Mouse (Mus musculus): Measurements from ENCODE around the gene Axin2. TPM values are rescaled to one million over a fixed set of nuclear protein-coding genes. Genes with fewer than 3 reads are reported as not detected.

Axin2 gene
- total and polyA plus RNA-seq, 2 experiments, result 3.2 to 5.8 TPM

DNA sequence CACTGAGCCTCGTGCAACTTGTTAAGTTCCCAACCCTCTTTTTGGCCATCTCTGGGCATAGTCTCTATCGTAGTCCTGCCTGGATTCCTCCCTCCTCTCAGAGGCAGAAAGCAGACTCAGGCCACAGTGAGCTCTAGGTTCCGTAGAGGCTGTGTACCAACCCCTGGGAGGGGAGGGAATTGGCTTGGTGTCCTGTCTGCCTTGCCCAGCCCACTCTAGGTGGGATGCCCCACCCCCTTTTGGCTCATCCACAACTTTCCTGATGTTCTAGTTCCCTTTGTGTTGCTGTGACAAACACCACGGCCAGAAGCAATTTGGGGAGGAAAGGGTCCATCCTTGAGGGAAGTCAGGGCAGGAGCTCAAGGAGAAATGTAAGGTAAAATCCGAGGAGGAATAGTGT, 39.0 kb downstream of the Axin2 start:
- H3K9ac ChIP-seq (ENCODE audit: low read depth, low read length), result no peak overlapping the region
- H3K27ac ChIP-seq (replicated peaks; ENCODE audit: insufficient read depth, low read depth, low read length), result no peak overlapping the region
- TF ChIP-seq CTCF (IDR thresholded peaks at IDR 0.05; ENCODE audit: low read depth, low read length) (no peak), POLR2A (IDR thresholded peaks at IDR 0.05; ENCODE audit: extremely low read depth, insufficient read depth, low read length) (no peak)
- H3K79me2 ChIP-seq (ENCODE audit: control insufficient read depth, insufficient read depth, low read length), result no peaks in the 10 kb centered on the region
- peaks cover 2% of the 10 kb centered on the region; the same call in 1 of the 2 replicates for H3K4me1 ChIP-seq (ENCODE audit: control insufficient read depth, insufficient read depth, low read length)
- DNase-seq (ENCODE audit: extremely low read depth, low read depth, low spot score), result no peak
- H3K36me3 ChIP-seq (ENCODE audit: control insufficient read depth, insufficient read depth, low read length), result no peaks in the 10 kb centered on the region
- 64% methylated on average over 5 of the region's 5 CpGs for whole genome bisulfite sequencing
- H3K4me3 ChIP-seq (ENCODE audit: insufficient read depth, low read depth, low read length), result no peak overlapping the region
- no peaks in the 10 kb centered on the region for H3K27me3 ChIP-seq (ENCODE audit: control insufficient read depth, insufficient read depth, low read length)

- no peaks in the 10 kb centered on the region for H3K36me3 ChIP-seq (ENCODE audit: control insufficient read depth, insufficient read depth, low read length)
- WGBS, result 30% methylated on average over 11 of the region's 11 CpGs
- no peak overlapping the region for H3K9ac ChIP-seq (ENCODE audit: low read depth, low read length)
- TF ChIP-seq CTCF (IDR thresholded peaks at IDR 0.05; ENCODE audit: low read depth, low read length), result no peak
- no peaks in the 10 kb centered on the region for H3K79me2 ChIP-seq (ENCODE audit: control insufficient read depth, insufficient read depth, low read length)
- no peak overlapping the region for H3K4me3 ChIP-seq (ENCODE audit: insufficient read depth, low read depth, low read length)
- DNase-seq (ENCODE audit: extremely low read depth, low read depth, low spot score), result no peak
- H3K4me1 ChIP-seq (ENCODE audit: control insufficient read depth, insufficient read depth, low read length), result no peaks in the 10 kb centered on the region
- no peaks in the 10 kb centered on the region for H3K27me3 ChIP-seq (ENCODE audit: control insufficient read depth, insufficient read depth, low read length)
- H3K27ac ChIP-seq (replicated peaks; ENCODE audit: insufficient read depth, low read depth, low read length), result no peak overlapping the region
Measured at GRCm38 (mm10) chr11:108961651-108962065, 41.5 kb downstream of the Axin2 start.

DNA sequence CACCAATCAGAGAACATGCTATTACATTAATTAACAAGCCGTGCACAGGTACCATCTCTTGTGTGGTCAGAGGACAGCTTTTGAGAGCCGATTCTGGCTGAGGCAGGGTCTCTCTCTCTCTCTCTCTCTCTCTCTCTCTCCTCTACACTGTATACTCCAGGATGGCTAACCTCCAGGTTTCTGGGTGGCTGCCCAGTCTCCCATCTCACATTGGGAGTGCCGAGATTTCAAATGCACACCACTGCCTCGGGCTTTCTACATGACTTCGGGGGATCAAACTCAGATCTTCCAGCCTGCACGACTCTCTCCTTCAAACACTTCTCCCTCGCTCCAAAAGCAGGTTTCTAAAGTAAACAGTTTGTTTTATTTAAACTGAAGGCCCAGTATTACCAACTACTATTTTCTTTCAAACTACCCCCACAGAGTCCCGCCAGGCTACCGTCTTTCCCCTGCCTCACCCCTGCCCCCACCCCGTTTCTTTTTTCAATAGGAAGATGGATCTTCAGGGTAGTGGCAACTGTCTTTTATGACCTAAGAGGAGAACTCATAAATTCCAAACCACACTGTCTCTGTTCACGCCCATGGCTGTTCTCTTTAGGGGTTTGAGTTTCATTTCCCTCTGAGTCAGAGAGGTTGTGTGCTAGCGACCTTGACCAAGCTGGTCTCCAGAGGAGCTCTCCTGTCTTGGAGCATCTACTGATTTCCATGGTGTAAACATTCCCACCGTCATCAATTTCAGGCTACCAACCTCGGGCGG, 43.5 kb downstream of the Axin2 start:
- H3K36me3 ChIP-seq (ENCODE audit: control insufficient read depth, insufficient read depth, low read length), result no peaks in the 10 kb centered on the region
- H3K79me2 ChIP-seq (ENCODE audit: control insufficient read depth, insufficient read depth, low read length), result no peaks in the 10 kb centered on the region
- no peak for DNase-seq (ENCODE audit: extremely low read depth, low read depth, low spot score)
- no peaks in the 10 kb centered on the region for H3K4me1 ChIP-seq (ENCODE audit: control insufficient read depth, insufficient read depth, low read length)
- WGBS, result 70% methylated on average over 15 of the region's 15 CpGs
- H3K27ac ChIP-seq (replicated peaks; ENCODE audit: insufficient read depth, low read depth, low read length), result no peak overlapping the region
- TF ChIP-seq POLR2A (IDR thresholded peaks at IDR 0.05; ENCODE audit: extremely low read depth, insufficient read depth, low read length) (no peak), CTCF (IDR thresholded peaks at IDR 0.05; ENCODE audit: low read depth, low read length) (no peak)
- H3K27me3 ChIP-seq (ENCODE audit: control insufficient read depth, insufficient read depth, low read length), result no peaks in the 10 kb centered on the region
- no peak overlapping the region for H3K9ac ChIP-seq (ENCODE audit: low read depth, low read length)
- no peak overlapping the region for H3K4me3 ChIP-seq (ENCODE audit: insufficient read depth, low read depth, low read length)

GRCm38 (mm10) chr11:108965740-108966139, 45.6 kb downstream of the Axin2 start:
- Histone ChIP-seq H3K27ac (replicated peaks; ENCODE audit: insufficient read depth, low read depth, low read length) (no peak overlapping the region), H3K4me1 (ENCODE audit: control insufficient read depth, insufficient read depth, low read length) (no peaks in the 10 kb centered on the region), H3K9ac (ENCODE audit: low read depth, low read length) (no peak overlapping the region), H3K36me3 (ENCODE audit: control insufficient read depth, insufficient read depth, low read length) (no peaks in the 10 kb centered on the region), H3K27me3 (ENCODE audit: control insufficient read depth, insufficient read depth, low read length) (no peaks in the 10 kb centered on the region), H3K4me3 (ENCODE audit: insufficient read depth, low read depth, low read length) (no peak overlapping the region), H3K79me2 (ENCODE audit: control insufficient read depth, insufficient read depth, low read length) (no peaks in the 10 kb centered on the region)
- WGBS, result 73% methylated on average over 6 of the region's 6 CpGs
- TF ChIP-seq CTCF (IDR thresholded peaks at IDR 0.05; ENCODE audit: low read depth, low read length) (no peak), POLR2A (IDR thresholded peaks at IDR 0.05; ENCODE audit: extremely low read depth, insufficient read depth, low read length) (no peak)
- no peak for DNase-seq (ENCODE audit: extremely low read depth, low read depth, low spot score)

DNA sequence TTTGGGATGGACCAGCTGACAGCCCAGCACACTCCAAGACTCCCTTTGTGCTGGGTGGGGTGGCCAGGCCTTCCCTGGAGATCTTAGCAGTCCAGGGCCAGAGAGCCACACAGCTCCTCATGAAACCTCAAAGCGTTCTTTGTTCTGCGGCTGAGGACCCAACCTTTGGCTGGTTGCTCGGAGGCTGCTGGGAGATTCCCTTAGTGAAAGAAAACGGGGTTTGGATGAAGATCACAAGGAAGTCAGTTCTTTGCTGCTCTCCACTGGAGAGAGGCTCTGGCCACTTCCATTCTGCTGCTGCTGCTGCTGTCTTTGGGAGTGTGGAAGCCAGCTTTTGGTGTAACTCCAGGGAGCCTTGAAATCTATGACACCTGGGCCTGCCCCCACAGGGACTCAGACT, 53.3 kb downstream of the Axin2 start:
- Histone ChIP-seq H3K27me3 (ENCODE audit: control insufficient read depth, insufficient read depth, low read length) (no peaks in the 10 kb centered on the region), H3K9ac (ENCODE audit: low read depth, low read length) (no peak overlapping the region), H3K36me3 (ENCODE audit: control insufficient read depth, insufficient read depth, low read length) (no peaks in the 10 kb centered on the region), H3K79me2 (ENCODE audit: control insufficient read depth, insufficient read depth, low read length) (no peaks in the 10 kb centered on the region), H3K4me1 (ENCODE audit: control insufficient read depth, insufficient read depth, low read length) (no peaks in the 10 kb centered on the region), H3K27ac (replicated peaks; ENCODE audit: insufficient read depth, low read depth, low read length) (no peak overlapping the region), H3K4me3 (ENCODE audit: insufficient read depth, low read depth, low read length) (no peak overlapping the region)
- whole genome bisulfite sequencing, result 81% methylated on average over 4 of the region's 4 CpGs
- DNase-seq (ENCODE audit: extremely low read depth, low read depth, low spot score), result no peak
- TF ChIP-seq POLR2A (IDR thresholded peaks at IDR 0.05; ENCODE audit: extremely low read depth, insufficient read depth, low read length), result no peak

- H3K4me3 ChIP-seq (ENCODE audit: insufficient read depth, low read depth, low read length), result no peak overlapping the region
- no peaks in the 10 kb centered on the region for H3K36me3 ChIP-seq (ENCODE audit: control insufficient read depth, insufficient read depth, low read length)
- H3K27ac ChIP-seq (replicated peaks; ENCODE audit: insufficient read depth, low read depth, low read length), result no peak overlapping the region
- H3K27me3 ChIP-seq (ENCODE audit: control insufficient read depth, insufficient read depth, low read length), result no peaks in the 10 kb centered on the region
- no peak overlapping the region for H3K9ac ChIP-seq (ENCODE audit: low read depth, low read length)
- no peaks in the 10 kb centered on the region for H3K4me1 ChIP-seq (ENCODE audit: control insufficient read depth, insufficient read depth, low read length)
- 67% methylated on average over 5 of the region's 5 CpGs for WGBS
- H3K79me2 ChIP-seq (ENCODE audit: control insufficient read depth, insufficient read depth, low read length), result no peaks in the 10 kb centered on the region
- no peak for TF ChIP-seq POLR2A (IDR thresholded peaks at IDR 0.05; ENCODE audit: extremely low read depth, insufficient read depth, low read length)
- TF ChIP-seq CTCF (IDR thresholded peaks at IDR 0.05; ENCODE audit: low read depth, low read length), result no peak
- no peak for DNase-seq (ENCODE audit: extremely low read depth, low read depth, low spot score)
Measured at GRCm38 (mm10) chr11:108973866-108974265, 53.7 kb downstream of the Axin2 start.
